Mouse (Mus musculus) heart, postnatal 0 days (tissue): ENCODE results near the gene Cd24a. TPM values are rescaled to one million over a fixed set of nuclear protein-coding genes. Genes with fewer than 3 reads are reported as not detected.

Experiments used
- ATAC-seq: fragments of 200-750 bp; cut with Nextera tagmentation; 2 replicates; pipeline ENCODE4 v1.8.0; 2017; ENCODE audit warnings: low read depth, moderate number of reproducible peaks, moderate library complexity; ENCODE audit not compliant: insufficient read depth
- DNase-seq: peaks from one replicate; pipeline ENCODE4 v3.0.0-alpha.2; 2016; ENCODE audit warnings: low spot score
- H3K27ac ChIP-seq: fragments of 300-500 bp; sonication (generic); 2 replicates; pipeline ENCODE4 v1.5.1; 2014; ENCODE audit warnings: low read depth, mild to moderate bottlenecking
- H3K27me3 ChIP-seq: fragments of 300-500 bp; sonication (generic); 2 replicates; pipeline ENCODE4 v1.6.1; 2014; ENCODE audit warnings: low read length, mixed read lengths; ENCODE audit not compliant: control insufficient read depth, insufficient read depth
- H3K36me3 ChIP-seq: fragments of 300-500 bp; sonication (generic); replicated peaks from 2 replicates; pipeline ENCODE4 v1.6.1; 2014; ENCODE audit warnings: low read length, mixed read lengths; ENCODE audit not compliant: control insufficient read depth, insufficient read depth
- H3K4me1 ChIP-seq: fragments of 300-500 bp; sonication (generic); 2 replicates; pipeline ENCODE4 v1.6.1; 2014; ENCODE audit warnings: antibody characterized with exemption; ENCODE audit not compliant: control insufficient read depth, insufficient read depth
- H3K4me2 ChIP-seq: fragments of 300-500 bp; sonication (generic); 2 replicates; pipeline ENCODE4 v1.6.1; 2014; ENCODE audit warnings: low read depth, mild to moderate bottlenecking, low read length, moderate library complexity
- H3K4me3 ChIP-seq: fragments of 300-500 bp; sonication (generic); 2 replicates; pipeline ENCODE4 v1.5.1; 2014; ENCODE audit warnings: low read depth, low read length
- H3K9ac ChIP-seq: fragments of 300-500 bp; sonication (generic); replicated peaks from 2 replicates; pipeline ENCODE4 v1.6.1; 2014; ENCODE audit warnings: low read depth, low read length, mixed read lengths
- H3K9me3 ChIP-seq: fragments of 300-500 bp; sonication (generic); replicated peaks from 2 replicates; pipeline ENCODE4 v1.6.1; 2016; ENCODE audit warnings: low read length; ENCODE audit not compliant: control insufficient read depth
- CTCF ChIP-seq: IDR thresholded peaks from 2 replicates; pipeline ENCODE4 v1.5.1; 2016; ENCODE audit warnings: antibody characterized with exemption, control low read depth, low read depth
- EP300 ChIP-seq: IDR thresholded peaks from 2 replicates; pipeline ENCODE4 v1.6.1; 2016; ENCODE audit warnings: antibody characterized with exemption, low read depth
- WGBS: fragments of 180-500 bp; shearing (Covaris S2); extraction: QIAGEN DNeasy Blood & Tissue Kit; methylation state at CpG from one replicate; pipeline ENCODE4 v1.1.7; 2014; 5-methylcytosine and 5-hydroxymethylcytosine counted together
- polyA plus RNA-seq: library from polyadenylated mRNA; unstranded; fragments of >200 nt; fragmentation: Nextera tagmentation; extraction: Ambion mirVana; gene quantifications from 2 replicates; pipeline ENCODE4 v1.2.1, GENCODE M21; 2015
- total RNA-seq: library from RNA; depleted of rRNA; stranded (reverse); fragments of >200 nt; gene quantifications from 2 replicates; pipeline ENCODE4 v1.2.3, GENCODE M21; 2014; ENCODE audit warnings: low replicate concordance

Cd24a gene
- total and polyA plus RNA-seq, 2 experiments from 2014 or later, result 32.9 to 62.2 TPM

DNA sequence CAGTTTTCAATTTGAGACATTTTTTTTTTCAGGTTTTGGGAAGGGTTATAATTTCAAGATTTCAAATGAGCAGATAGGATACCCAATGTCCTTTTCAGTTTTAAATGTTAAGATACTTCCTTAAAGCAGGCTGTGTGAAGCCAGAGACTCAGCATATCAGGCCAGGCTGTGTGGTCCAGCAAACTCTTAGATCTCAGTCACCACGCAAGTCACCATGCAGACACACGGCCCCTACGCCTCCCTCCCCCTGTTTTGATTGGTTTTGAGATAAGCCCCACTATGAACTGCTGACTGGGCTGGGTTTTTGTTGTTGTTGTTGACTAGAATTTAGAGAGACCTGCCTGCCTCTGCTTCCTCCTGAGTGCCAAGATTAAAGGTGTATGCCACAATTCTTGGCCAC, 3.2 kb downstream of the Cd24a start:
- WGBS, result 71% methylated on average over 3 of the region's 3 CpGs
- H3K4me3 ChIP-seq, result peak overlapping the region; percentile 63
- no peaks in the 10 kb centered on the region for H3K36me3 ChIP-seq
- TF ChIP-seq CTCF, result no peak
- TF ChIP-seq EP300, result no peak
- peak overlapping the region; percentile 94 for H3K4me2 ChIP-seq
- no peaks in the 10 kb centered on the region for H3K9me3 ChIP-seq
- no peak for DNase-seq
- H3K9ac ChIP-seq, result no peak overlapping the region
- no peak overlapping the region for H3K27ac ChIP-seq
- ATAC-seq, result no peak
- peaks cover 10% of the 10 kb centered on the region; the same call in 1 of the 2 replicates for H3K27me3 ChIP-seq
- H3K4me1 ChIP-seq, result 0 out of 2 replicates have a peak, but pooled peaks cover 4% of the 10 kb centered on the region

- Histone ChIP-seq H3K9me3 (no peaks in the 10 kb centered on the region), H3K4me2 (no peak overlapping the region), H3K27me3 (0 out of 2 replicates have a peak, but pooled peaks cover 3% of the 10 kb centered on the region), H3K4me1 (0 out of 2 replicates have a peak, but pooled peaks cover 4% of the 10 kb centered on the region), H3K27ac (no peak overlapping the region), H3K36me3 (no peaks in the 10 kb centered on the region), H3K4me3 (no peak overlapping the region), H3K9ac (no peak overlapping the region)
- ATAC-seq (no peak), DNase-seq (no peak)
- WGBS, result 89% methylated on average over 4 of the region's 4 CpGs
- no peak for TF ChIP-seq CTCF
Measured at GRCm38 (mm10) chr10:43584538-43584937, 6.5 kb downstream of the Cd24a start.

- no peak overlapping the region for H3K4me2 ChIP-seq
- H3K27ac ChIP-seq, result no peak overlapping the region
- no peaks in the 10 kb centered on the region for H3K4me1 ChIP-seq
- no peaks in the 10 kb centered on the region for H3K9me3 ChIP-seq
- no peak overlapping the region for H3K9ac ChIP-seq
- no peaks in the 10 kb centered on the region for H3K36me3 ChIP-seq
- no peak for TF ChIP-seq EP300
- TF ChIP-seq CTCF, result no peak
- ATAC-seq (no peak), DNase-seq (no peak)
- no peaks in the 10 kb centered on the region for H3K27me3 ChIP-seq
- 66% methylated on average over 8 of the region's 8 CpGs for WGBS
- H3K4me3 ChIP-seq, result no peak overlapping the region
Measured at GRCm38 (mm10) chr10:43588470-43589177, 10.5 kb downstream of the Cd24a start.

DNA sequence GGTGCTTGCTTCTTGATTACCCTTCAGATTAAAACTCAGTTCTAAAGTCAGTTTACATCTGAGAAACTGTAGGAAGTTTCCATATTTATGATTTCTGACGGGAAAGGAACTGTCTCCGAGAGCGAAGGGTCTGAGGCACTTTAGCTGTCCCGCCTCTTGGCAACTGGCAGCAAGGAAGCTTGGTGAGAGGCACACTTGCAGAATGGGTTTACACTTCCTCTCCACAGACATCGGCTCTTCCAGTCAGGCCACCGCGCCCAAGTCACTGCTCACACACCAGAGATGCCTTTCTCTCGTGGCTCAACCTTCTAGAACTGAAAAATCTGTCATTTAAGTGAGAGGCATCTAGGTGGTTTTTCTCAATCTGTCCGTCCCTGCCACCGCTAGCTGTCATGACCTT, 13.4 kb downstream of the Cd24a start:
- TF ChIP-seq CTCF (no peak), EP300 (no peak)
- DNase-seq (no peak), ATAC-seq (no peak)
- H3K27ac ChIP-seq, result no peak overlapping the region
- no peak overlapping the region for H3K9ac ChIP-seq
- no peak overlapping the region for H3K4me2 ChIP-seq
- no peak overlapping the region for H3K4me3 ChIP-seq
- 77% methylated on average over 10 of the region's 10 CpGs for WGBS
- H3K36me3 ChIP-seq, result no peaks in the 10 kb centered on the region
- no peaks in the 10 kb centered on the region for H3K27me3 ChIP-seq
- no peaks in the 10 kb centered on the region for H3K9me3 ChIP-seq
- H3K4me1 ChIP-seq, result no peaks in the 10 kb centered on the region

GRCm38 (mm10) chr10:43593182-43593581, 15.1 kb downstream of the Cd24a start:
- Histone ChIP-seq H3K4me2 (no peak overlapping the region), H3K27me3 (no peaks in the 10 kb centered on the region), H3K27ac (no peak overlapping the region), H3K4me1 (no peaks in the 10 kb centered on the region), H3K36me3 (no peaks in the 10 kb centered on the region), H3K9ac (no peak overlapping the region), H3K4me3 (no peak overlapping the region), H3K9me3 (no peaks in the 10 kb centered on the region)
- DNase-seq, result no peak
- ATAC-seq, result no peak
- 68% methylated on average over 5 of the region's 5 CpGs for WGBS
- TF ChIP-seq CTCF, result no peak
- no peak for TF ChIP-seq EP300

DNA sequence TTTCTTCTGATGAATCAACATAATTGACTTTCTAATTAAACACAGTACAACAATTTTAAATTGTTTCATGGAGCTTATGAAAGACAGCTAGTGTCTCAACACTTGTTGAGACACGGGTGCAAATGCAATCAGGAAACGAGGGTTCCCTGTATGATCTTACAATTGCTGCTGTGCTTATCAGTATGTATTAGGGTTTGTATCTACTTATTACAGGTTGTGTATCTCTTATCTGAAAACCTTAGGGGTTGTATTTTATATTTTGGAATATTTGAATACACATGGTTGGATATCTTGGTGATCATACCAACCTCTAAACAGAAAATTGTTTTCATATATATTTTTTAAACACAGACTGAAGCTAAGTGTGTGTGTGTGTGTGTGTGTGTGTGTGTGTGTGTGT, 16.1 kb downstream of the Cd24a start:
- H3K27me3 ChIP-seq, result no peaks in the 10 kb centered on the region
- DNase-seq (no peak), ATAC-seq (no peak)
- no peaks in the 10 kb centered on the region for H3K4me1 ChIP-seq
- no peak overlapping the region for H3K27ac ChIP-seq
- TF ChIP-seq EP300 (no peak), CTCF (no peak)
- H3K4me3 ChIP-seq, result no peak overlapping the region
- WGBS, result 65% methylated on average over 2 of the region's 2 CpGs
- no peaks in the 10 kb centered on the region for H3K9me3 ChIP-seq
- no peak overlapping the region for H3K4me2 ChIP-seq
- no peaks in the 10 kb centered on the region for H3K36me3 ChIP-seq
- no peak overlapping the region for H3K9ac ChIP-seq
